Mouse (Mus musculus): ENCODE data around the gene Mrtfa.

DNA sequence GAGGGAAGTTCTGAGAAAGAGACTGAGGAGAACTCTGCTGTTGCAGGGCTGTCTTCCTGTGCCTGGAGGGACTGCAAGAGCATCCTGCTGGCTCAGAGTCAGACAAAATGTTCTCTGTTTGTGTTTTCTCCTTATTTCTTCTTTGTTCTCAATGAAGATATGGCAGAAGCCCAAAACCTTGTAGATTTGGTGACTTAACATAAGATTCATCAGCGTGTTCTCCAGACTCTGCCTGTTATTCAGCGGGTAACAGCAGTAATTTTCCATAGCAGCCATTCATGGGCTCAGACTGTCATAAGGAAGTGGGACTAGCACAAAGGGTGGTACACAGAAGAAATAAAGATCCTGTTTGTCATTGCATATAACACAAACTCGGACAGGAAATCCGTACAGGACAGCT lies 210.9 kb downstream of the Mrtfa start:
- TF ChIP-seq CTCF (IDR thresholded peaks at IDR 0.05; ENCODE audit: control insufficient read depth, insufficient read depth, low read length), result no peak
- TF ChIP-seq POLR2A (IDR thresholded peaks at IDR 0.05; ENCODE audit: borderline replicate concordance, control insufficient read depth, low read depth, low read length), result no peak
